Mouse (Mus musculus) hematopoietic multipotent progenitor cell, adult 10-12 weeks (in vitro differentiated cells): Measurements from ENCODE around the gene Tmem248. TPM values are rescaled to one million over a fixed set of nuclear protein-coding genes. Genes with fewer than 3 reads are reported as not detected.

ENCODE experiments used
- polyA plus RNA-seq: library from polyadenylated mRNA; stranded (reverse); fragments of >175 nt; gene quantifications from 2 replicates; pipeline ENCODE4 v1.2.3, GENCODE M21; 2012; ENCODE audit warnings: low replicate concordance

The Tmem248 gene
- 21.7 and 46.6 TPM in 2 replicates for polyA plus RNA-seq

DNA sequence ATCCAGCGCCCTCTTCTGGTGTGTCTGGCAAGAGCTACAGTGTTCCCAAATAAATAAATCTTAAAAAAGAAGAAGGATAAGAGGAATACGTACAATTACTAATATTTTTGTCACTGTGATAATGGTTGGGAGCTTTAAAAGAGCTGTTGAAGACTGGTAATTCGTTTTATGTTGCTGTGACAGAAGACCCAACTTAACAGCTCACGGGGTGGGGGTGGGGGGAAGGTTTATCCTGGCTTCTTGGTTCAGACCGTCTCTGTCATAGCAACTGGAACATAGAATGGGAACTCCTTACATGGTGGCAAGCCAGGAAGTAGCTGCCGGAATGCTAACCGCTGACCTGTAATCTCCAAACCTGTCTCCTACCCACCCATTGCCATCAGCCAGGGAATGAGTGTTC, at the start of gene Tmem248:
TSS of gene Tmem248 (plus strand) at position 301 of the 400 bp plus-strand sequence.

DNA sequence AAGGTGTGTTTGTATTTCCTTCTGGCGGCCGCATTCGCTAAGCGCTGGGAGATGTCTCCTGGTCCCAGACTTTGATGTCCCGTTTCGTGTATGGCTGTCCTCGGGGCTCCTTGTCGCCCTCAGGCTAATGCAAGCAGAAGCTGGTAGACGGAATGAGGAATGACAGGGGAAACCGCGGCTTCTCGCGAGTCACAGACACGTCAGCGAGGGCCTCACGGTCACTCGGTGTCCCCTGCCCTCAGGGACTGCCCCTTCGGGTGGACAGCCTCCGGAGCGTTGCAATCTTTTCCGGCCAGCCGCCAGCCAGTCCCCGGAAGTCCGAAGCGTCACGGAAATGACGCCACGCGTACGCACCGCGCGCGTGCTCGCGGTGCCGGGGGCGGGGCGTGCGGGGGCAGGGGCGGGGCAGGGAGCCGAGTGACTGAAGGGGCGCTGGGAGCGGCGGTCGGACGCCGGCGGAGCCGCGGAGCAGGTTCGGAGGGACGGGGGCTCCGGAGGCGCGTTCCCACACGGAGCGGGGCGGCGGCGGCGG, 45.4 kb upstream of the Tmem248 start, which contains the start of gene Rabgef1:
TSS of gene Rabgef1 (plus strand) at position 376 of the 532 bp plus-strand sequence.

DNA sequence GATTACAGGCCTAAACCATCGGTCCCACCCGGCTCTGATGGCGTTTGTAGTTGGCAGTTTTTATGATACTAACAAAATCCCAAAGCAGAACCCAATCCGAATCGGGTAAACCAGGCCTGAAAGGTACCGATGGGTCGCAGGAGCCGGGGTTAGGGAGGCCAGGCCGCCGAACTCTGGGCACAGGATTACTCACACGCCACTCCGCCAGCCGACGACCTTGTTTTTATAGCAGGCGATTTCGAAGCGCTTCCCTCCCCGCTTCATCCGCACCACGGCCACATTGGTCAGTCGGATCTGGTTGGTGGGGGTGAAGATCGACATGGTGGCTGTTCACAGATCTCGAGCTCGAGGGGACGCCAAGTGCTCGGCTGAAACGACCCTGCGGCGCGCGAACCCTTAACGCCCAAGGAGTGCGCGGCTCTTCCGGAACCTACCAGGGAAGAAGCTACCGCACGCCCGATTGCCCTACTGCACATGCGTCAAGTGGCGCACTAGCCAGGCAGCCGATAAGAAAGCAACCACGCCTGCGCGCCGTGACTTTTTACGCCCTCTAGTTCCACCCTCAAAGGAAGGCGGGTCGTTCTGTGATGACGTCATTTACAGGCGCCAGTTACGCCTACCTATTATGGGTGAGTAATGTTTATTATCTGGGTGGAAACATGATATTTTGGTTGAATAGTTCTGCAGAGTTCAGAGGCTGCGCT, 38.3 kb downstream of the Tmem248 start, which contains the start of the genes Sbds and Tyw1:
TSS of gene Sbds (minus strand) at position 514 of the 704 bp plus-strand sequence.
TSS of gene Tyw1 (plus strand) at position 603 of the 704 bp plus-strand sequence.

Other genes with a start within 250 kb of the Tmem248 start
- 15.6 and 22.0 TPM in 2 replicates for gene Gusb, start 214.0 kb upstream of the Tmem248 start, polyA plus RNA-seq
- gene Asl, start 187.8 kb upstream of the Tmem248 start, polyA plus RNA-seq: 10.3 and 17.1 TPM in 2 replicates
- gene Crcp, start 187.8 kb upstream of the Tmem248 start, polyA plus RNA-seq: 8.1 and 9.9 TPM in 2 replicates
- gene Tpst1, start 143.8 kb upstream of the Tmem248 start, polyA plus RNA-seq: 17.5 and 48.8 TPM in 2 replicates
- 6.3 and 8.8 TPM in 2 replicates for gene Kctd7, start 72.2 kb upstream of the Tmem248 start, polyA plus RNA-seq
- 18.4 and 26.5 TPM in 2 replicates for gene Rabgef1, start 45.3 kb upstream of the Tmem248 start, polyA plus RNA-seq
- gene Sbds, start 38.4 kb downstream of the Tmem248 start, polyA plus RNA-seq: 7.0 and 29.9 TPM in 2 replicates
- gene Tyw1, start 38.5 kb downstream of the Tmem248 start, polyA plus RNA-seq: 5.4 and 7.6 TPM in 2 replicates
- gene Caln1, start 152.4 kb downstream of the Tmem248 start, polyA plus RNA-seq: not detected in 2 replicates
- gene A330070K13Rik, start 167.6 kb downstream of the Tmem248 start, polyA plus RNA-seq: not detected in 2 replicates